Mouse (Mus musculus) C2C12 (cell line): ENCODE measurements at regions not wholly inside any gene's neighbourhood (a gene's known extent, or its start where the extent isn't known, plus 50 kb on each side); places are given as distances from the start of the nearest gene placed in this dataset.

Experiments used
- H3K27me3 ChIP-seq: one replicate; pipeline ENCODE4 v1.6.1; 2011; ENCODE audit not compliant: control insufficient read depth, insufficient read depth, insufficient read length
- H3K36me3 ChIP-seq: one replicate; pipeline ENCODE4 v1.6.1; 2011; ENCODE audit not compliant: control insufficient read depth, insufficient read depth
- H3K4me3 ChIP-seq: one replicate; pipeline ENCODE4 v1.5.1; 2011; ENCODE audit warnings: mild to moderate bottlenecking, control low read depth; ENCODE audit not compliant: poor library complexity, insufficient read depth, severe bottlenecking
- H3K79me2 ChIP-seq: one replicate; pipeline ENCODE4 v1.6.1; 2011; ENCODE audit not compliant: control insufficient read depth, insufficient read depth
- H3K79me3 ChIP-seq: one replicate; pipeline ENCODE4 v1.6.1; 2011; ENCODE audit warnings: low read depth, control low read depth
- H3ac ChIP-seq: one replicate; pipeline ENCODE3; 2011; ENCODE audit warnings: low read depth; ENCODE audit not compliant: control insufficient read depth, insufficient read length
- CEBPB ChIP-seq: IDR thresholded peaks from one replicate; pipeline ENCODE4 v1.6.1; 2011; ENCODE audit warnings: low read depth, mild to moderate bottlenecking, control low read depth, moderate library complexity
- CTCF ChIP-seq: IDR thresholded peaks from one replicate; pipeline ENCODE4 v1.5.1; 2011; ENCODE audit not compliant: control insufficient read depth, insufficient read depth, insufficient read length
- FOSL1 ChIP-seq: IDR thresholded peaks from one replicate; pipeline ENCODE4 v1.8.0; 2011; ENCODE audit warnings: mild to moderate bottlenecking, low read length; ENCODE audit not compliant: poor library complexity, insufficient read depth, severe bottlenecking
- MAX ChIP-seq: IDR thresholded peaks from one replicate; pipeline ENCODE4 v1.6.1; 2011; ENCODE audit warnings: mild to moderate bottlenecking, control low read depth
- MYOD1 ChIP-seq: IDR thresholded peaks from one replicate; pipeline ENCODE4 v1.6.1; 2011; ENCODE audit warnings: low read depth; ENCODE audit not compliant: control insufficient read depth, insufficient read length
- MYOG ChIP-seq: IDR thresholded peaks from one replicate; pipeline ENCODE4 v1.6.1; 2011; ENCODE audit not compliant: control insufficient read depth, insufficient read length; ENCODE audit errors: extremely low read depth
- USF1 ChIP-seq: IDR thresholded peaks from one replicate; pipeline ENCODE4 v1.6.1; 2011; ENCODE audit warnings: low read depth, mild to moderate bottlenecking, control low read depth, moderate library complexity

- H3K79me3 ChIP-seq = no peaks in the 10 kb centered on the region
- H3K79me2 ChIP-seq = no peaks in the 10 kb centered on the region
- H3K27me3 ChIP-seq = no peaks in the 10 kb centered on the region
- H3K36me3 ChIP-seq = no peaks in the 10 kb centered on the region
- no peak overlapping the region for H3K4me3 ChIP-seq
- no peak overlapping the region for H3ac ChIP-seq
- TF ChIP-seq CEBPB = no peak
- TF ChIP-seq FOSL1 = no peak
- no peak for TF ChIP-seq MYOD1
- no peak for TF ChIP-seq CTCF
- TF ChIP-seq MAX = no peak
- no peak for TF ChIP-seq USF1
- no peak for TF ChIP-seq MYOG
Observed at GRCm38 (mm10) chr1:52397460-52397859, 103.0 kb downstream of the Nab1 start.

DNA sequence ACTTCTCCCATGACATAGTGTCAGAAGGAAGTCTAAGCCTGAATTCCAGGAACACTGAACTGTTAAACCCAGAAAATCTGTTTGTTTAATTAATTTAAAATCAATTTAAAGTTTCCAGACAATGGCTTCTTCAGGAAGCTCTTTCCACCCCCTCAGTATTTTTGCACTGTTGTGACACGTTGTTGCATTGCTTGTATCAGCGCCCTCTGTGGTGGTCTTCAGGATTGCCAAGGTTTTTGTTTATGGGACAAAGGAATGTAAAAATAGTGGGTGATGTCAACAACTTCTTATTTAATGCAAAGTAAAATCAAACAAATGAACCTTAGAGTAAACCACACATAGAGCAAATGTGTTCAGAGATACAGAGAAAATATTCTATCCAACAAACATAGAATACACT is 107.5 kb downstream of the Nab1 start:
- no peak for TF ChIP-seq MAX
- no peak for TF ChIP-seq FOSL1
- no peak for TF ChIP-seq CTCF
- TF ChIP-seq MYOD1 = no peak
- no peak for TF ChIP-seq CEBPB
- no peak for TF ChIP-seq USF1
- TF ChIP-seq MYOG = no peak
- no peaks in the 10 kb centered on the region for H3K79me2 ChIP-seq
- H3K36me3 ChIP-seq = no peaks in the 10 kb centered on the region
- no peak overlapping the region for H3K4me3 ChIP-seq
- no peaks in the 10 kb centered on the region for H3K27me3 ChIP-seq
- no peaks in the 10 kb centered on the region for H3K79me3 ChIP-seq
- H3ac ChIP-seq = no peak overlapping the region

GRCm38 (mm10) chr1:52388836-52389235 is 111.6 kb downstream of the Nab1 start:
- Histone ChIP-seq H3K36me3 (no peaks in the 10 kb centered on the region), H3K4me3 (no peak overlapping the region), H3ac (no peak overlapping the region), H3K79me3 (no peaks in the 10 kb centered on the region), H3K27me3 (no peaks in the 10 kb centered on the region), H3K79me2 (no peaks in the 10 kb centered on the region)
- no peak for TF ChIP-seq CTCF
- TF ChIP-seq MYOD1 = no peak
- no peak for TF ChIP-seq CEBPB
- TF ChIP-seq FOSL1 = no peak
- no peak for TF ChIP-seq USF1
- TF ChIP-seq MYOG = no peak
- no peak for TF ChIP-seq MAX

DNA sequence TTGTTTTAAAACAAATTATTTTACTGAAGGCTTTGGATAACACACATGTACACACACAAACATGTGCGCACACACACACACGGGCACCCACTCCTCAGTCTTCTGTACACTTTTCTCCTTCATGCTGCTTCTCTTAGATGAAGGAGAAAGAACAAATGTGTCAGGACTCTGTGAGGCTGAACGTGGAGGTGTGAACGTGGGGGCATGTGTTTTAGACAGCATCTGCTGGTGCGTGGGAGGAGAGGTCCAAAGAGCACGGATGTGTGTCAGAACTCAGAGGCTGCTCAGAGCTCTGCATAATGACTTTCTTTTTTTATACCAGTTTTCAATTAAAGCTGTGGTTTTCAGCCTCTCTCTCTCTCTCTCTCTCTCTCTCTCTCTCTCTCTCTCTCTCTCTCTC is 112.4 kb downstream of the Nab1 start:
- no peak overlapping the region for H3K4me3 ChIP-seq
- H3ac ChIP-seq = no peak overlapping the region
- TF ChIP-seq MYOG (no peak), MAX (no peak), MYOD1 (no peak), FOSL1 (no peak), CTCF (no peak), USF1 (no peak), CEBPB (no peak)
- no peaks in the 10 kb centered on the region for H3K79me3 ChIP-seq
- no peaks in the 10 kb centered on the region for H3K36me3 ChIP-seq
- H3K27me3 ChIP-seq = no peaks in the 10 kb centered on the region
- H3K79me2 ChIP-seq = no peaks in the 10 kb centered on the region

DNA sequence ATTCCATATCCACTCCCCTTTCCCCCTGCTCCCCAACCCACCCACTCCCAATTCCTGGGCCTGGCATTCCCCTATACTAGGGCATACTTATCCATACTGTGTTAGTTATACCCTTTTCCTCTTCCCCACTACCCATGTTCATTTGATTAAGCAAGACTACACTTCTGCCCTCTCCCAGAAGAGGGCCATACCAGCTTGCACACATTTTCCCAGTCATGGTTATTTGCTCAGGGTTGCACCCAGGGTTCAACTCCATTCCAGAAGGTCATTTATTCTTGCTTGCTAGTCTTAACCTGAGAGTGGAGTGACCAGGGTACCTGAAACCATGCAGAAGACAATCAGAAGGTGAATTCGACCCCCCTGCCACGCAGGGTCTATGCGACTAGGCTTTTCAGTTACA is 113.4 kb downstream of the Nab1 start:
- no peaks in the 10 kb centered on the region for H3K79me3 ChIP-seq
- H3K79me2 ChIP-seq = no peaks in the 10 kb centered on the region
- no peak overlapping the region for H3ac ChIP-seq
- TF ChIP-seq MAX (no peak), MYOG (no peak), CEBPB (no peak)
- H3K27me3 ChIP-seq = no peaks in the 10 kb centered on the region
- H3K4me3 ChIP-seq = no peak overlapping the region
- H3K36me3 ChIP-seq = no peaks in the 10 kb centered on the region

DNA sequence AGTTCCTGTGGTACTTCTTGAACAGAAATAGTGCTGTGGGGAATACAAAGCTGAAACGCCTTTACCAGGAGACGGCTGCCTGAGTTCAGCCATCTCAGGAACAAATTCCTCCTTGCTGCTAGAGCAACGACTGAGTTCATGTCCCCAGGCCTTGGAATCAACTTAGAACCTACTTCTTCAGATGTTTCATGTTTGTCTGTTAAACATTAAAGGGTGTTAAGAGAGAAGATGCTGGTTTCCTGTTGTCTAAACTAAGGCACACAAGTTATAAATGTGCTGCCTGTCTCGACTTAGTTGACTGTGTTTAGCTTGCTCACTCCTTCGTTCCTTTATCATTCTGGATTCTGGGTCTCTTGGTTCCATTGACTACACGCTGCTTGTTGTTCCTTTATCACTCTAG is 125.2 kb downstream of the Nab1 start:
- TF ChIP-seq USF1 = no peak
- TF ChIP-seq MYOD1 = no peak
- Histone ChIP-seq H3K79me3 (no peaks in the 10 kb centered on the region), H3K27me3 (no peaks in the 10 kb centered on the region), H3K79me2 (no peaks in the 10 kb centered on the region), H3ac (no peak overlapping the region), H3K36me3 (no peaks in the 10 kb centered on the region), H3K4me3 (no peak overlapping the region)
